ENCODE assay signal across 8 mouse cellular contexts in genomic region chr8:111736321-111736720, GRCm38 (mm10). TPM values are rescaled to one million over a fixed set of nuclear protein-coding genes. Genes with fewer than 3 reads are reported as not detected.
DNase-seq lines count a peak whose midpoint lies in the region; ATAC-seq lines count a peak whose summit lies in the region.

No protein-coding gene starts in this region.

- no peaks in the 10 kb centered on the region for H3K36me3 ChIP-seq in megakaryocyte, embryonic 14.5 days (replicated peaks; ENCODE audit: low read length)
- no peaks in the 10 kb centered on the region for H3K36me3 ChIP-seq in heart, embryonic 13.5 days

- ATAC-seq in megakaryocyte, adult 5-6 weeks (ENCODE audit: poor library complexity, severe bottlenecking): no peak
- no peak for ATAC-seq in heart, embryonic 13.5 days (ENCODE audit: extremely low read depth, insufficient number of reproducible peaks, low FRiP score, low TSS enrichment)

- H3K27me3 ChIP-seq in megakaryocyte, embryonic 14.5 days (replicated peaks): peaks cover 98% of the 10 kb centered on the region
- no peaks in the 10 kb centered on the region for H3K27me3 ChIP-seq in heart, embryonic 13.5 days (replicated peaks)

- H3K9ac ChIP-seq in heart, embryonic 13.5 days: peak overlapping the region; percentile 97

- H3K9me3 ChIP-seq in megakaryocyte, embryonic 14.5 days: peaks cover 4% of the 10 kb centered on the region; the same call in 1 of the 2 replicates
- H3K9me3 ChIP-seq in heart, embryonic 13.5 days: no peaks in the 10 kb centered on the region

- H3K27ac ChIP-seq in heart, embryonic 13.5 days (replicated peaks): peak overlapping the region; percentile 98

- WGBS in heart, embryonic 13.5 days: 33% methylated on average over 7 of the region's 7 CpGs

- H3K4me2 ChIP-seq in heart, embryonic 13.5 days: no peak overlapping the region

- H3K4me3 ChIP-seq in megakaryocyte, embryonic 14.5 days (replicated peaks): peak overlapping the region; percentile 3
- H3K4me3 ChIP-seq in heart, embryonic 13.5 days: no peak overlapping the region

- peak; percentile 45 to 73 for DNase-seq in adrenal gland, adult (ENCODE audit: inconsistent age in 2 of 2, low spot score in 1 of 2)
- no peak for DNase-seq in adrenal gland, postnatal 25 days
- peak; percentile 19 for DNase-seq in kidney, postnatal 10 days
- peak; percentile 60 to 64 for DNase-seq in right cerebral cortex, postnatal 36 days (ENCODE audit: low spot score in 2 of 2)
- DNase-seq in thymus, postnatal 14 days: no peak

- peaks cover 67% of the 10 kb centered on the region for H3K4me1 ChIP-seq in megakaryocyte, embryonic 14.5 days
- peaks cover 90% of the 10 kb centered on the region for H3K4me1 ChIP-seq in heart, embryonic 13.5 days

RNA-seq across cellular contexts. Expression of gene Bcar1, which starts 7.3 kb away (rescaled TPM):
- total RNA-seq in adrenal gland, postnatal 25 days (2021): 64.5 and 70.0 TPM in 2 replicates
- polyA plus RNA-seq in megakaryocyte, embryonic 14.5 days (2012; ENCODE audit: insufficient read depth, low replicate concordance): 1.1 and 1.5 TPM in 2 replicates
- 0.21 TPM in 1 of 2 replicates, not detected in the other for total RNA-seq in megakaryocyte, adult 5-6 weeks (2015)
- not detected in 2 replicates for total RNA-seq in megakaryocyte, adult 5-6 weeks (2017)
- polyA plus RNA-seq in heart, embryonic 13.5 days (2015; fragmentation: Nextera tagmentation; extraction: Ambion mirVana): 40.2 and 43.4 TPM in 2 replicates

RNA-seq across cellular contexts. Expression of gene Ctrb1, which starts 45.5 kb away (rescaled TPM):
- not detected in 2 replicates for total RNA-seq in adrenal gland, postnatal 25 days (2021)
- polyA plus RNA-seq in megakaryocyte, embryonic 14.5 days (2012; ENCODE audit: insufficient read depth, low replicate concordance): 3.6 TPM in 1 of 2 replicates, not detected in the other
- total RNA-seq in megakaryocyte, adult 5-6 weeks (2015): not detected in 2 replicates
- total RNA-seq in megakaryocyte, adult 5-6 weeks (2017): not detected in 2 replicates
- polyA plus RNA-seq in heart, embryonic 13.5 days (2015; fragmentation: Nextera tagmentation; extraction: Ambion mirVana): 1.9 TPM in 1 of 2 replicates, not detected in the other

Comparison
In these comparisons a context has a peak if more than half of its experiments do, and no peak if none do; other contexts are left out.
1. DNase-seq: peak in adrenal gland, adult (2 of 2), kidney, postnatal 10 days (single experiment) and right cerebral cortex, postnatal 36 days (2 of 2); none in adrenal gland, postnatal 25 days (single experiment) and thymus, postnatal 14 days (single experiment).
2. RNA of gene Bcar1, which starts 7.3 kb away (total RNA-seq): 64.5 to 70.0 TPM in adrenal gland, postnatal 25 days; 0.21 TPM in megakaryocyte, adult 5-6 weeks; every median in the first group is over 10 times any median in the second.